Mouse (Mus musculus): Measurements from ENCODE around the gene Lrrc4b. TPM values are rescaled to one million over a fixed set of nuclear protein-coding genes. Genes with fewer than 3 reads are reported as not detected.

Lrrc4b gene
- polyA plus RNA-seq, 1 experiment: 1.4 TPM

GRCm38 (mm10) chr7:44440479-44440878, 11.7 kb downstream of the Lrrc4b start:
- WGBS: 81% methylated on average over 1 of the region's 1 CpGs

GRCm38 (mm10) chr7:44441180-44441579, 12.4 kb downstream of the Lrrc4b start:
- H3K4me3 ChIP-seq (ENCODE audit: control insufficient read depth, insufficient read depth, low read length): no peak overlapping the region
- no peak for DNase-seq
- WGBS: 25% methylated on average over 1 of the region's 1 CpGs
- TF ChIP-seq POLR2A (IDR thresholded peaks at IDR 0.05; ENCODE audit: control insufficient read depth, extremely low read depth, insufficient read depth, low read length, poor library complexity) (no peak), CTCF (IDR thresholded peaks at IDR 0.05; ENCODE audit: borderline replicate concordance, control insufficient read depth, extremely low read depth, insufficient read depth, low read length, poor library complexity) (no peak)
- no peaks in the 10 kb centered on the region for H3K4me1 ChIP-seq (replicated peaks; ENCODE audit: control insufficient read depth, insufficient read depth, low read length)
- H3K27me3 ChIP-seq (ENCODE audit: control insufficient read depth, insufficient read depth, low read length): peaks cover 9% of the 10 kb centered on the region; the same call in 1 of the 2 replicates
- no peaks in the 10 kb centered on the region for H3K36me3 ChIP-seq (ENCODE audit: control insufficient read depth, insufficient read depth, low read length)
- H3K27ac ChIP-seq (ENCODE audit: control insufficient read depth, insufficient read depth, low read length): no peak overlapping the region

More at GRCm38 (mm10) chr7:44440479-44440878, 11.7 kb downstream of the Lrrc4b start:
- peaks cover 9% of the 10 kb centered on the region; the same call in 1 of the 2 replicates for H3K27me3 ChIP-seq (ENCODE audit: control insufficient read depth, insufficient read depth, low read length)
- no peak for TF ChIP-seq POLR2A (IDR thresholded peaks at IDR 0.05; ENCODE audit: control insufficient read depth, extremely low read depth, insufficient read depth, low read length, poor library complexity)
- no peak for TF ChIP-seq CTCF (IDR thresholded peaks at IDR 0.05; ENCODE audit: borderline replicate concordance, control insufficient read depth, extremely low read depth, insufficient read depth, low read length, poor library complexity)
- H3K36me3 ChIP-seq (ENCODE audit: control insufficient read depth, insufficient read depth, low read length): no peaks in the 10 kb centered on the region
- no peaks in the 10 kb centered on the region for H3K4me1 ChIP-seq (replicated peaks; ENCODE audit: control insufficient read depth, insufficient read depth, low read length)
- no peak overlapping the region for H3K27ac ChIP-seq (ENCODE audit: control insufficient read depth, insufficient read depth, low read length)
- DNase-seq: no peak
- no peak overlapping the region for H3K4me3 ChIP-seq (ENCODE audit: control insufficient read depth, insufficient read depth, low read length)

- DNase-seq: no peak
- no peak overlapping the region for H3K4me3 ChIP-seq (ENCODE audit: control insufficient read depth, insufficient read depth, low read length)
- peaks cover 9% of the 10 kb centered on the region; the same call in 1 of the 2 replicates for H3K27me3 ChIP-seq (ENCODE audit: control insufficient read depth, insufficient read depth, low read length)
- H3K27ac ChIP-seq (ENCODE audit: control insufficient read depth, insufficient read depth, low read length): no peak overlapping the region
- no peaks in the 10 kb centered on the region for H3K4me1 ChIP-seq (replicated peaks; ENCODE audit: control insufficient read depth, insufficient read depth, low read length)
- H3K36me3 ChIP-seq (ENCODE audit: control insufficient read depth, insufficient read depth, low read length): no peaks in the 10 kb centered on the region
- WGBS: 6% methylated on average over 12 of the region's 14 CpGs
- no peak for TF ChIP-seq CTCF (IDR thresholded peaks at IDR 0.05; ENCODE audit: borderline replicate concordance, control insufficient read depth, extremely low read depth, insufficient read depth, low read length, poor library complexity)
Observed at GRCm38 (mm10) chr7:44441648-44442109, 12.9 kb downstream of the Lrrc4b start.

- Histone ChIP-seq H3K27me3 (ENCODE audit: control insufficient read depth, insufficient read depth, low read length) (peaks cover 9% of the 10 kb centered on the region; the same call in 1 of the 2 replicates), H3K36me3 (ENCODE audit: control insufficient read depth, insufficient read depth, low read length) (no peaks in the 10 kb centered on the region), H3K4me1 (replicated peaks; ENCODE audit: control insufficient read depth, insufficient read depth, low read length) (no peaks in the 10 kb centered on the region), H3K4me3 (ENCODE audit: control insufficient read depth, insufficient read depth, low read length) (no peak overlapping the region), H3K27ac (ENCODE audit: control insufficient read depth, insufficient read depth, low read length) (no peak overlapping the region)
- WGBS: 5% methylated on average over 14 of the region's 14 CpGs
- TF ChIP-seq CTCF (IDR thresholded peaks at IDR 0.05; ENCODE audit: borderline replicate concordance, control insufficient read depth, extremely low read depth, insufficient read depth, low read length, poor library complexity) (no peak), POLR2A (IDR thresholded peaks at IDR 0.05; ENCODE audit: control insufficient read depth, extremely low read depth, insufficient read depth, low read length, poor library complexity) (no peak)
- no peak for DNase-seq
Observed at GRCm38 (mm10) chr7:44442407-44442821, 13.6 kb downstream of the Lrrc4b start.

GRCm38 (mm10) chr7:44443268-44444173, 14.7 kb downstream of the Lrrc4b start:
- no peaks in the 10 kb centered on the region for H3K4me1 ChIP-seq (replicated peaks; ENCODE audit: control insufficient read depth, insufficient read depth, low read length)
- no peak overlapping the region for H3K27ac ChIP-seq (ENCODE audit: control insufficient read depth, insufficient read depth, low read length)
- H3K27me3 ChIP-seq (ENCODE audit: control insufficient read depth, insufficient read depth, low read length): peaks cover 9% of the 10 kb centered on the region; the same call in 1 of the 2 replicates
- no peaks in the 10 kb centered on the region for H3K36me3 ChIP-seq (ENCODE audit: control insufficient read depth, insufficient read depth, low read length)
- 25% methylated on average over 20 of the region's 20 CpGs for WGBS
- DNase-seq: no peak
- no peak overlapping the region for H3K4me3 ChIP-seq (ENCODE audit: control insufficient read depth, insufficient read depth, low read length)
- no peak for TF ChIP-seq CTCF (IDR thresholded peaks at IDR 0.05; ENCODE audit: borderline replicate concordance, control insufficient read depth, extremely low read depth, insufficient read depth, low read length, poor library complexity)
- no peak for TF ChIP-seq POLR2A (IDR thresholded peaks at IDR 0.05; ENCODE audit: control insufficient read depth, extremely low read depth, insufficient read depth, low read length, poor library complexity)

- no peaks in the 10 kb centered on the region for H3K36me3 ChIP-seq (ENCODE audit: control insufficient read depth, insufficient read depth, low read length)
- TF ChIP-seq CTCF (IDR thresholded peaks at IDR 0.05; ENCODE audit: borderline replicate concordance, control insufficient read depth, extremely low read depth, insufficient read depth, low read length, poor library complexity): no peak
- no peak overlapping the region for H3K4me3 ChIP-seq (ENCODE audit: control insufficient read depth, insufficient read depth, low read length)
- 12% methylated on average over 29 of the region's 29 CpGs for WGBS
- no peak for DNase-seq
- peaks cover 9% of the 10 kb centered on the region; the same call in 1 of the 2 replicates for H3K27me3 ChIP-seq (ENCODE audit: control insufficient read depth, insufficient read depth, low read length)
- H3K4me1 ChIP-seq (replicated peaks; ENCODE audit: control insufficient read depth, insufficient read depth, low read length): no peaks in the 10 kb centered on the region
- no peak overlapping the region for H3K27ac ChIP-seq (ENCODE audit: control insufficient read depth, insufficient read depth, low read length)
Observed at GRCm38 (mm10) chr7:44444886-44445527, 16.2 kb downstream of the Lrrc4b start.
